In the genomic region with DNA sequence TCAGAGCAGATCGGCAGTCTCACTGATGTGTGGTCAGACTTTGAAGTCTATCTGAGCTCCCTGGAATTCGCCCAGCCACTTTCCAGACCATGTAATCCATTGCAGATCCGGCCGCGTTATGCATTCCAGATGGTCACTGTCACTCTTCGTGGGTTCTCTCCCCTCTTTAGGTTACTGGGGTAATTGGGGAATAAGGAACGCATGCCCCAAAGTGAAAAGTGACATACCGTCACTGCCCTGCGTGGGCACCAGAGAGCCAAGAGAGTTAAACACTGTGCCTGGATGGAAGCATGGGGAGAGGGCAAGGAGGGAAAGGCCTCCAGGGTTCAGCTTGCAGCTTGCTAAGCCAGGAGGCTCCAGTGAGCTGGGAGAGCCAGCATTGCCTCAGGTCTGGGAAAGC, we compare ENCODE assay signal across 10 mouse cellular contexts.
DNase-seq lines count a peak whose midpoint lies in the region; ATAC-seq and TF ChIP-seq lines count a peak whose summit lies in the region.
"Had no signal": no experiment of that assay in that cellular context is flagged by ENCODE, and none has a peak within 500 bp of the region (broad histone marks: within the 10 kb centered on the region; RNA-seq: fewer than 3 reads in every experiment).

No protein-coding gene starts in this region.

- peak; percentile 47 for DNase-seq in hindbrain, embryonic 10.5 days (ENCODE audit: low spot score)
- DNase-seq in embryo, embryonic 11.5 days (ENCODE audit: low read depth, low spot score), result peak; percentile 62
- peak; percentile 41 for DNase-seq in kidney, postnatal 14 days
- DNase-seq in spleen, postnatal 10 days (ENCODE audit: low spot score in 2 of 2), result no peak
- no peak for DNase-seq in cerebellum, adult 11 months
- DNase-seq in heart, postnatal 36 days, result no peak
- DNase-seq: cerebellum, adult 9-10 months; thymus, postnatal 36 days had no signal

- H3K9ac ChIP-seq in hindbrain, embryonic 16.5 days (ENCODE audit: low read depth, low read length), result no peak overlapping the region

- H3K79me2 ChIP-seq in C2C12 (ENCODE audit: control insufficient read depth, insufficient read depth), result no peaks in the 10 kb centered on the region

- TF ChIP-seq CTCF in C2C12 (IDR thresholded peaks at IDR 0.05; ENCODE audit: control insufficient read depth, insufficient read depth, insufficient read length), result peak; percentile 3

- peaks cover 17% of the 10 kb centered on the region; the same call in 1 of the 2 replicates for H3K4me1 ChIP-seq in hindbrain, embryonic 10.5 days (replicated peaks)
- peaks cover 3% of the 10 kb centered on the region; the same call in 1 of the 2 replicates for H3K4me1 ChIP-seq in hindbrain, embryonic 16.5 days (ENCODE audit: control insufficient read depth, insufficient read depth, low read depth, low read length)

- H3K27me3 ChIP-seq in hindbrain, embryonic 10.5 days (ENCODE audit: insufficient read depth, poor library complexity, severe bottlenecking), result no peaks in the 10 kb centered on the region
- no peaks in the 10 kb centered on the region for H3K27me3 ChIP-seq in hindbrain, embryonic 16.5 days (replicated peaks; ENCODE audit: control insufficient read depth, insufficient read depth, low read length)
- H3K27me3 ChIP-seq in C2C12 (ENCODE audit: control insufficient read depth, insufficient read depth, insufficient read length), result no peaks in the 10 kb centered on the region

- H3K4me3 ChIP-seq in hindbrain, embryonic 10.5 days, result no peak overlapping the region
- H3K4me3 ChIP-seq in hindbrain, embryonic 16.5 days (ENCODE audit: low read length), result no peak overlapping the region
- H3K4me3 ChIP-seq in C2C12 (ENCODE audit: insufficient read depth, poor library complexity, severe bottlenecking), result no peak overlapping the region

- no peak overlapping the region for H3ac ChIP-seq in C2C12 (ENCODE audit: control insufficient read depth, insufficient read length, low read depth)

- no peak for ATAC-seq in hindbrain, embryonic 16.5 days

- H3K36me3 ChIP-seq in hindbrain, embryonic 10.5 days, result no peaks in the 10 kb centered on the region
- H3K36me3 ChIP-seq in hindbrain, embryonic 16.5 days (ENCODE audit: control insufficient read depth, insufficient read depth, low read length), result no peaks in the 10 kb centered on the region
- H3K36me3 ChIP-seq in C2C12 (ENCODE audit: control insufficient read depth, insufficient read depth), result no peaks in the 10 kb centered on the region

- intact Hi-C loops in heart, postnatal 36 days (cut with DNase I), result loop anchor here (5.0 kb wide), 1 partner anchor 177 kb away; no protein-coding TSS in a partner anchor

- H3K27ac ChIP-seq in hindbrain, embryonic 10.5 days, result peak overlapping the region; percentile 50; the same call in 1 of the 2 replicates
- H3K27ac ChIP-seq in hindbrain, embryonic 16.5 days (ENCODE audit: low read depth, low read length), result no peak overlapping the region

- no peaks in the 10 kb centered on the region for H3K9me3 ChIP-seq in hindbrain, embryonic 10.5 days
- no peaks in the 10 kb centered on the region for H3K9me3 ChIP-seq in hindbrain, embryonic 16.5 days (ENCODE audit: control insufficient read depth, low read length)

- H3K4me2 ChIP-seq in hindbrain, embryonic 16.5 days (ENCODE audit: low read length), result no peak overlapping the region

- 52% methylated on average over 9 of the region's 9 CpGs for WGBS in hindbrain, embryonic 10.5 days
- 52% methylated on average over 9 of the region's 9 CpGs for WGBS in hindbrain, embryonic 16.5 days

- no peaks in the 10 kb centered on the region for H3K79me3 ChIP-seq in C2C12 (ENCODE audit: low read depth)

TF ChIP-seq in C2C12, 6 proteins besides CTCF, POLR2A, EP300 and RAD21:
- TF ChIP-seq MYOG (IDR thresholded peaks at IDR 0.05; ENCODE audit: control insufficient read depth, extremely low read depth, insufficient read length) (no peak), MYOD1 (IDR thresholded peaks at IDR 0.05; ENCODE audit: control insufficient read depth, insufficient read length, low read depth) (peak; percentile 18)

Comparison
In these comparisons a context has a peak if more than half of its experiments do, and no peak if none do; other contexts are left out.
1. DNase-seq: peak in hindbrain, embryonic 10.5 days (single experiment), embryo, embryonic 11.5 days (single experiment) and kidney, postnatal 14 days (single experiment); none in spleen, postnatal 10 days (0 of 2), cerebellum, adult 11 months (single experiment) and heart, postnatal 36 days (0 of 2).